Mouse (Mus musculus) activated CD4-positive, CD25-positive, alpha-beta regulatory T cell, adult 4 months (primary cell): ENCODE data around the gene Ostm1. TPM values are rescaled to one million over a fixed set of nuclear protein-coding genes. Genes with fewer than 3 reads are reported as not detected.

Experiments used
- polyA plus RNA-seq, 2 experiments: library from polyadenylated mRNA; unstranded; fragments of 100-300 nt; shearing (Covaris generic); gene quantifications; one replicate each; pipeline ENCODE4 v1.2.1; 2017

Ostm1 gene
- polyA plus RNA-seq, 2 experiments from 2014 or later, result 35.5 to 46.7 TPM

Other genes with a start within 250 kb of the Ostm1 start
- 1 to 10 TPM; 2.9 to 5.2 TPM for gene Afg1l, start 105.3 kb upstream of the Ostm1 start, polyA plus RNA-seq
- gene Snx3, start 81.8 kb upstream of the Ostm1 start, polyA plus RNA-seq, result 100 to 1,000 TPM; 215 to 235 TPM
- not detected for gene Nr2e1, start 190 bp upstream of the Ostm1 start, polyA plus RNA-seq
- 10 to 100 TPM; 15.9 to 19.1 TPM for gene Sec63, start 177.7 kb downstream of the Ostm1 start, polyA plus RNA-seq